Mouse (Mus musculus) heart, adult 18-20 months (tissue): Measurements from ENCODE around the gene Dynlt1b. TPM values are rescaled to one million over a fixed set of nuclear protein-coding genes. Genes with fewer than 3 reads are reported as not detected.
"Not testable (repeated sequence)": the region's sequence is repeated elsewhere in the genome, so short reads cannot be mapped to it uniquely, and the experiment has no call there.

Experiments
- DNase-seq, 2 experiments: peaks; one replicate each; pipeline ENCODE4 v3.0.0; 2021 to 2022; ENCODE audit warnings: mixed read lengths in 1 of 2
- total RNA-seq, 2 experiments: library from RNA; stranded (reverse); gene quantifications; 2 replicates each; pipeline ENCODE4 v1.2.3; 2021

Dynlt1b gene
- total RNA-seq, 2 experiments from 2014 or later, result 30.0 to 31.6 TPM

DNA sequence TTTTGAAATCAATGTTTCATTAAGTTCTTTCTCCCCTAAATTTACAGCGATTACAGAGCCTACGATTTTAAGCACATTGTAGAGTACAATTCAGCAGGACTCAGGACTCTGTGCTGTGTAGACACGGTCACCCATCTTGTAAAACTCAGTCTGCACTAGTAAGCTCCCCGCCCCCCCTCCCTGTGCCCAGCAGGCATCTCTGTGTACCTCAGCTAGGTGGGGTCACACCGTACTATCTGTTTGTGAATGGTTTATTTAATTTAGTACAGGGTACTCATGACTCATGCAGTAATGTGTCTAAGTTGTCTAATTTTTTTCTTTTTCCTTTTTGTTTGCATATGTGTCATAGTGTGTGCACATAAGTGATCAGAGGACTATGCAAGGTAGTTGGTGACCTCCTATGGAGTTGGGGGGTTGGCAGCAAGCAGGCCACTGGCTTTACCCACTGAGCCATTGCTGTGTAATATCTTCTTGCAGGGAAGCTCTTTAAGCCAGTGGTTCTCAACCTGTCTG is 31.2 kb downstream of the Dynlt1b start:
- DNase-seq, result not testable (repeated sequence)

- not testable (repeated sequence) for DNase-seq
These were observed 35.8 kb downstream of the Dynlt1b start for GRCm38 (mm10) chr17:6465735-6466134.

DNA sequence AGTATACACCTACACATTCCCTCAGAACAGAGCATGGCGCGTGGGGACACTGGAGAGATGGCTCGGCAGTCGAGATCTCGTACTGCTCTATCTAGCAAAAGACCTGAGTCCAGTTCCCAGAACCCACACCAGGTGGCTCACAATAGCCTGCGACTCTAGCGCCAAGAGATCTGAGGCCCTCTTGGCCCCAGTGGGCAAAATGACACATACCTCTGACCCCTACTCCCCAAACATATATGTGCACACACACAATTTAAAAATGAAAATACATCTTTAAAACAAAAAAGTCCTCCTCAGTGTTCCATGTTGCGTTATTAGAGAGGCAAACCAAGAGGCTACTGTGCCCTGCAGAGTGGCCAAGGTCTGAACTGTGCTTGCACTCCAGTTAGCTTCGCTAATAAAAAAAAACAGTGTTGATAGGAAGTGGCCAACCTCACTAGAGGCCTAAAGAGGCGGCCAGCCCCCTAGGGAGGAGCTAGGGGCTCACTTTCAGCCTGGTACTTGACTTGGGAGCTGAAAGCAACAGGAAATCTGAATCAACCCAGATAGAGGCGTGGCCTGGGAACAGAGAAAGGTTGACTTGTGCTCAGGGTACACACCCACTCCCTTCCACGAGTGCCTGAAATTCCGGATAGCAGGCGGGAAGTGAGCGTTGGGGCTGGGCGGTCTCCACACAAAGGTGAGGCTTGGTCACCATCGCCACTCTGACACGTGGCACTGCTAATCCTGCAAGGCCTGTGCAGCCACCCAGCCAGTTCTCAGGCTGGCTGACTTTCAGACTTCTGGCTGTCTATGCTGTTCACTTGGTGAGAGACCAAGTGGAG is 37.9 kb downstream of the Dynlt1b start:
- DNase-seq, result not testable (repeated sequence)

GRCm38 (mm10) chr17:6470031-6470430 is 40.1 kb downstream of the Dynlt1b start:
- not testable (repeated sequence) for DNase-seq

GRCm38 (mm10) chr17:6470671-6471070 is 40.8 kb downstream of the Dynlt1b start:
- DNase-seq, result not testable (repeated sequence)

DNA sequence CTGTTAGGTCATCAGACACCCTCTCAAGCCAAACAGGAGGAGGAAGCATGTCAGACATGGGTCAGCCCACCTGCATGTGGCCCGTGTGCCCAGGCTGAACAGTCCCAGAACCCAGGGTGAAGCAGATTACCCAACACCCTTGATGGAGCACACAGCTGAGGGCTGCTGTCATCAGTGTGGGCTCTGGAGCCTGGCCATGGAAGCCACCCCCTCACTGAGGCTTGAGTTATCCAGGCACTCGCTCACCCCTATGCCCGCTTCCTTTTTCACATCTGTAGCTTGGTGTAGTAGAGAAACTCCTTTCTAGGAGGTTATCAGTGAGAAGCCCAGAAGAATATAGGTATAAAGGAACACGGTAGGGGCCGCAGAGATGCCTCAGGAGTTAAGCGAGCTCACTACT is 45.4 kb downstream of the Dynlt1b start:
- DNase-seq, result not testable (repeated sequence)

DNA sequence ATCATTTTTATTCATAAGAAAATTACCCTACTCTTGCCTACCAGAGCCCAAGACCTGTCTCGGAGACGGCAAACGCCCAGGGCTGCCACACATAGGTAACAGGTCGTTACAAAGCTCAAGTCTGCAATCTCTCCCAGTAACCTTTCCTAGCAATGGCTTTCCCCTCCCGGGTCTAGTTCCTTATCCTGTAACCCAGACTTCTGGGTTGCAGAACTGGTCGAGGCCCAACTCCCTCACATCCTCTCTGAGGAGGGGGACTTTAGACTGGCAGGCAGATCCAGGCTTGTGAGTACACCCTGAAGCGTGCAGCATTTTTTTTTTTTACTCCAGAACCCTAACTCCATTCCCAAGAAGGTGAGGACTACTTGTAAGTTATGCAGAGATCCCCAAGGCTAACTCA is 46.0 kb downstream of the Dynlt1b start:
- not testable (repeated sequence) for DNase-seq

- peak in 1 of 2 experiments; percentile 24 for DNase-seq
These were observed 46.6 kb downstream of the Dynlt1b start for GRCm38 (mm10) chr17:6476495-6476947.

- peak in 1 of 2 experiments; percentile 42 for DNase-seq
These were observed 47.1 kb downstream of the Dynlt1b start for GRCm38 (mm10) chr17:6477026-6477425.

- DNase-seq, result not testable (repeated sequence)
These were observed 51.1 kb downstream of the Dynlt1b start for GRCm38 (mm10) chr17:6480855-6481589.

- not testable (repeated sequence) for DNase-seq
These were observed 51.7 kb downstream of the Dynlt1b start for GRCm38 (mm10) chr17:6481590-6481963.

DNA sequence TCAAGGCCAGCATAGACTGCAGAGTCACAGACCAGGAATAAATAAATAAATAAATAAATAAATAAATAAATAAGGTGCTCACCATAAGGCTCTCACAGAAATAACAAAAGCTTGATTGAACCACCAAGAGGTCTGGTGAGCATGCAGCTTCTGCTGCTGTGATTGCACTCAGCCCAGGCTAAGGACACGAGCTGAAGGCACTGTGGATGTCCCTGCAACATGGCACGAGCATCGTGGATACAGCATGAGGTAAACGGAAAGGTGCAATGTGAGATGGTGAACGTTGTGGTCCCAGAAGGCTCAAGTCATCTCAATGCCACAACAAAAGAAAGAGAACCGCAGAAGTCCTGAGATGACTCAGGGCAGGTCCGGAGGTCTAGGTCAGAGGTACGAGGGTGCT is 52.3 kb downstream of the Dynlt1b start:
- not testable (repeated sequence) for DNase-seq

Other genes starting within 250 kb of the Dynlt1b start
- gene Tmem181a, start 173.3 kb upstream of the Dynlt1b start, total RNA-seq, result 1 to 10 TPM; 7.3 to 7.8 TPM
- under 1 TPM; 0.87 to 0.99 TPM for gene Dynlt1a, start 112.6 kb upstream of the Dynlt1b start, total RNA-seq
- 1 to 10 TPM; 1.0 to 2.2 TPM for gene Dynlt1c, start 171.6 kb downstream of the Dynlt1b start, total RNA-seq
- gene Dynlt1f, start 225.8 kb downstream of the Dynlt1b start, total RNA-seq, result 10 to 100 TPM; 36.8 to 40.4 TPM
- gene Sytl3, start 229.0 kb downstream of the Dynlt1b start, total RNA-seq, result 1 to 10 TPM in 1 of 2 experiments, under 1 TPM in 1; 0.62 to 1.2 TPM